Mouse (Mus musculus): ENCODE results near the gene Bend7. TPM values are rescaled to one million over a fixed set of nuclear protein-coding genes. Genes with fewer than 3 reads are reported as not detected.

Bend7 gene
- not detected in 2 replicates for total RNA-seq (2012; rRNA removed)
- not detected in 2 replicates for total RNA-seq (2014; rRNA removed)
- not detected in 2 replicates for polyA plus RNA-seq (2012; ENCODE audit: insufficient read length, low read depth)

- H3K27me3 ChIP-seq (replicated peaks) = no peaks in the 10 kb centered on the region
- in situ Hi-C loops (cut with MboI; ENCODE audit: low pct_ligation_motif_present, low pct_unique_long_range_greater_than_20kb, low sequenced_read_pairs) (no loop called here), dilution Hi-C loops (cut with MboI; ENCODE audit: extremely low pct_ligation_motif_present, extremely low pct_unique_long_range_greater_than_20kb, low sequenced_read_pairs) (no loop called here)
- DNase-seq (ENCODE audit: extremely low read depth) = no peak
- TF ChIP-seq CHD1 (IDR thresholded peaks at IDR 0.05; ENCODE audit: low read depth, low read length) = no peak
- no peaks in the 10 kb centered on the region for H3K36me3 ChIP-seq (replicated peaks in 1 of 2; ENCODE audit: control insufficient read depth in 1 of 2, insufficient read depth in 1 of 2, low read length in 1 of 2)
- no peak within 1 kb of the TSS for H3K27ac ChIP-seq (ENCODE audit: insufficient read depth, low read depth)
- 0 out of 4 replicates have a peak, but pooled peaks cover 0 to 2% of the 10 kb centered on the region in 2 experiments for H3K4me1 ChIP-seq (ENCODE audit: control insufficient read depth in 1 of 2, insufficient read depth in 2 of 2)
- H3K9me3 ChIP-seq (replicated peaks; ENCODE audit: low read length) = peaks cover 4% of the 10 kb centered on the region
- H3K79me2 ChIP-seq (replicated peaks; ENCODE audit: control insufficient read depth, extremely low read depth, insufficient read depth, poor library complexity, severe bottlenecking) = no peaks in the 10 kb centered on the region
- H3K4me2 ChIP-seq (ENCODE audit: insufficient read depth, low read depth, poor library complexity, severe bottlenecking) = no peak within 1 kb of the TSS
- no peak within 1 kb of the TSS for H3K9ac ChIP-seq (ENCODE audit: insufficient read depth, low read depth)
- H3K4me3 ChIP-seq (replicated peaks in 1 of 3; ENCODE audit: low read depth in 2 of 3, low read length in 2 of 3, poor library complexity in 1 of 3) = no peak within 1 kb of the TSS
Measured at GRCm38 (mm10) chr2:4717769-4718661, at the start of gene Bend7. Bend7 (plus strand) TSS chr2:4717831.

GRCm38 (mm10) chr2:4668626-4669025, 49.0 kb upstream of the Bend7 start:
- no peak overlapping the region for H3K27ac ChIP-seq (ENCODE audit: insufficient read depth, low read depth)
- no peak for TF ChIP-seq IRF4 (IDR thresholded peaks at IDR 0.05; ENCODE audit: low read depth, low read length)
- TF ChIP-seq NRF1 (IDR thresholded peaks at IDR 0.05; ENCODE audit: low read depth, low read length) = no peak
- TF ChIP-seq CHD2 (IDR thresholded peaks at IDR 0.05; ENCODE audit: low read length) = no peak
- no peak for TF ChIP-seq EP300 (IDR thresholded peaks at IDR 0.05; ENCODE audit: low read length)
- no peak for TF ChIP-seq USF1 (IDR thresholded peaks at IDR 0.05; ENCODE audit: low read depth, low read length)
- TF ChIP-seq ETS1 (conservative IDR thresholded peaks at IDR 0.05; ENCODE audit: low read depth, low read length) = no peak
- no peak for TF ChIP-seq UBTF (IDR thresholded peaks at IDR 0.05; ENCODE audit: low read depth, low read length)
- no peak for TF ChIP-seq ZKSCAN1 (IDR thresholded peaks at IDR 0.05; ENCODE audit: borderline replicate concordance, low read depth, low read length)
- no peak for TF ChIP-seq SIN3A (IDR thresholded peaks at IDR 0.05; ENCODE audit: low read length)
- TF ChIP-seq USF2 (conservative IDR thresholded peaks at IDR 0.05; ENCODE audit: low read depth, low read length) = no peak
- TF ChIP-seq ZNF384 (IDR thresholded peaks at IDR 0.05; ENCODE audit: low read depth, low read length) = no peak
- TF ChIP-seq POLR2A (IDR thresholded peaks at IDR 0.05; ENCODE audit: low read depth, low read length) = no peak
- TF ChIP-seq E2F4 (IDR thresholded peaks at IDR 0.05; ENCODE audit: insufficient replicate concordance, low read depth, low read length) = no peak
- TF ChIP-seq CHD1 (IDR thresholded peaks at IDR 0.05; ENCODE audit: low read depth, low read length) = no peak
- TF ChIP-seq TBP (conservative IDR thresholded peaks at IDR 0.05; ENCODE audit: low read depth, low read length) = no peak
- TF ChIP-seq ZMIZ1 (IDR thresholded peaks at IDR 0.05; ENCODE audit: low read depth, low read length) = no peak
- no peak for TF ChIP-seq HCFC1 (IDR thresholded peaks at IDR 0.05; ENCODE audit: low read depth, low read length)
- dilution Hi-C loops (cut with MboI; ENCODE audit: extremely low pct_ligation_motif_present, extremely low pct_unique_long_range_greater_than_20kb, low sequenced_read_pairs) (no loop called here), in situ Hi-C loops (cut with MboI; ENCODE audit: low pct_ligation_motif_present, low pct_unique_long_range_greater_than_20kb, low sequenced_read_pairs) (no loop called here)
- no peaks in the 10 kb centered on the region for H3K27me3 ChIP-seq (replicated peaks)
- no peak overlapping the region for H3K9ac ChIP-seq (ENCODE audit: insufficient read depth, low read depth)
- H3K79me2 ChIP-seq (replicated peaks; ENCODE audit: control insufficient read depth, extremely low read depth, insufficient read depth, poor library complexity, severe bottlenecking) = no peaks in the 10 kb centered on the region
- no peaks in the 10 kb centered on the region for H3K36me3 ChIP-seq (replicated peaks in 1 of 2; ENCODE audit: control insufficient read depth in 1 of 2, insufficient read depth in 1 of 2, low read length in 1 of 2)
- 0 out of 4 replicates have a peak, but pooled peaks cover 0 to 2% of the 10 kb centered on the region in 2 experiments for H3K4me1 ChIP-seq (ENCODE audit: control insufficient read depth in 1 of 2, insufficient read depth in 2 of 2)
- no peak for DNase-seq (ENCODE audit: extremely low read depth)
- no peak overlapping the region for H3K4me2 ChIP-seq (ENCODE audit: insufficient read depth, low read depth, poor library complexity, severe bottlenecking)
- no peaks in the 10 kb centered on the region for H3K9me3 ChIP-seq (replicated peaks; ENCODE audit: low read length)
- no peak overlapping the region for H3K4me3 ChIP-seq (replicated peaks in 1 of 3; ENCODE audit: low read depth in 2 of 3, low read length in 2 of 3, poor library complexity in 1 of 3)
